Comparison of ENCODE assay signal across 11 mouse cellular contexts in genomic region chr16:18175817-18176541, GRCm38 (mm10). TPM values are rescaled to one million over a fixed set of nuclear protein-coding genes. Genes with fewer than 3 reads are reported as not detected.
A peak's percentile ranks its signal among the peaks of the same experiment; 100 is the strongest.
DNase-seq lines count a peak whose midpoint lies in the region; ATAC-seq and TF ChIP-seq lines count a peak whose summit lies in the region.
"Had no signal": no experiment of that assay in that cellular context is flagged by ENCODE, and none has a peak within 500 bp of the region (broad histone marks: within the 10 kb centered on the region; RNA-seq: fewer than 3 reads in every experiment).

No protein-coding gene starts in this region.

- TF ChIP-seq POLR2A in testis, adult 2 months (IDR thresholded peaks at IDR 0.05; ENCODE audit: control insufficient read depth, low read depth, low read length): 0 out of 2 replicates have a peak, but pooled peaks have one; percentile 14

- H3K9me3 ChIP-seq in forebrain, embryonic 11.5 days (ENCODE audit: control insufficient read depth, low read length): no peaks in the 10 kb centered on the region
- H3K9me3 ChIP-seq in forebrain, embryonic 10.5 days: no peaks in the 10 kb centered on the region
- no peaks in the 10 kb centered on the region for H3K9me3 ChIP-seq in limb, embryonic 15.5 days
- no peaks in the 10 kb centered on the region for H3K9me3 ChIP-seq in stomach, postnatal 0 days (ENCODE audit: control insufficient read depth, low read length)
- no peaks in the 10 kb centered on the region for H3K9me3 ChIP-seq in hindbrain, embryonic 13.5 days
- H3K9me3 ChIP-seq: embryonic facial prominence, embryonic 12.5 days had no signal

- 64% methylated on average over 6 of the region's 6 CpGs for WGBS in forebrain, embryonic 11.5 days
- WGBS in forebrain, embryonic 10.5 days: 65% methylated on average over 6 of the region's 6 CpGs
- 23% methylated on average over 6 of the region's 6 CpGs for WGBS in limb, embryonic 15.5 days
- whole genome bisulfite sequencing in stomach, postnatal 0 days: 30% methylated on average over 6 of the region's 6 CpGs
- WGBS in hindbrain, embryonic 13.5 days: 63% methylated on average over 6 of the region's 6 CpGs

- no peaks in the 10 kb centered on the region for H3K27me3 ChIP-seq in forebrain, embryonic 11.5 days (ENCODE audit: control insufficient read depth, insufficient read depth, low read length)
- H3K27me3 ChIP-seq in forebrain, embryonic 10.5 days (ENCODE audit: poor library complexity, severe bottlenecking): peaks cover 11% of the 10 kb centered on the region; the same call in 1 of the 2 replicates
- H3K27me3 ChIP-seq in testis, adult 2 months (ENCODE audit: control insufficient read depth, insufficient read depth, low read length): no peaks in the 10 kb centered on the region
- peaks cover 13% of the 10 kb centered on the region; the same call in 1 of the 2 replicates for H3K27me3 ChIP-seq in limb, embryonic 15.5 days
- no peaks in the 10 kb centered on the region for H3K27me3 ChIP-seq in stomach, postnatal 0 days (ENCODE audit: control insufficient read depth, insufficient read depth, low read length)
- 0 out of 2 replicates have a peak, but pooled peaks cover 9% of the 10 kb centered on the region for H3K27me3 ChIP-seq in hindbrain, embryonic 13.5 days

- H3K27ac ChIP-seq in forebrain, embryonic 11.5 days (ENCODE audit: low read depth, low read length): no peak overlapping the region
- H3K27ac ChIP-seq in forebrain, embryonic 10.5 days: no peak overlapping the region
- H3K27ac ChIP-seq in testis, adult 2 months (ENCODE audit: control insufficient read depth, insufficient read depth, low read depth, low read length): no peak overlapping the region
- H3K27ac ChIP-seq in limb, embryonic 15.5 days: peak overlapping the region; percentile 52
- H3K27ac ChIP-seq in stomach, postnatal 0 days (replicated peaks): no peak overlapping the region
- no peak overlapping the region for H3K27ac ChIP-seq in hindbrain, embryonic 13.5 days
- H3K27ac ChIP-seq: embryonic facial prominence, embryonic 12.5 days had no signal

- H3K4me3 ChIP-seq in forebrain, embryonic 11.5 days (ENCODE audit: low read depth, low read length): no peak overlapping the region
- no peak overlapping the region for H3K4me3 ChIP-seq in forebrain, embryonic 10.5 days
- H3K4me3 ChIP-seq in testis, adult 2 months (ENCODE audit: control insufficient read depth, low read depth, low read length): no peak overlapping the region
- H3K4me3 ChIP-seq in limb, embryonic 15.5 days: no peak overlapping the region
- no peak overlapping the region for H3K4me3 ChIP-seq in stomach, postnatal 0 days (ENCODE audit: low read depth, low read length)
- no peak overlapping the region for H3K4me3 ChIP-seq in hindbrain, embryonic 13.5 days
- H3K4me3 ChIP-seq: embryonic facial prominence, embryonic 12.5 days had no signal

- no peaks in the 10 kb centered on the region for H3K4me1 ChIP-seq in forebrain, embryonic 11.5 days (replicated peaks; ENCODE audit: control insufficient read depth, insufficient read depth, low read length)
- H3K4me1 ChIP-seq in forebrain, embryonic 10.5 days: peaks cover 26% of the 10 kb centered on the region
- no peaks in the 10 kb centered on the region for H3K4me1 ChIP-seq in testis, adult 2 months (ENCODE audit: control insufficient read depth, insufficient read depth, low read length)
- H3K4me1 ChIP-seq in limb, embryonic 15.5 days: peaks cover 42% of the 10 kb centered on the region
- peaks cover 4% of the 10 kb centered on the region for H3K4me1 ChIP-seq in stomach, postnatal 0 days (replicated peaks; ENCODE audit: control insufficient read depth, insufficient read depth)
- H3K4me1 ChIP-seq in hindbrain, embryonic 13.5 days (replicated peaks): peaks cover 12% of the 10 kb centered on the region

- peak overlapping the region; percentile 3; the same call in 1 of the 2 replicates for H3K9ac ChIP-seq in forebrain, embryonic 11.5 days (ENCODE audit: low read length)
- no peak overlapping the region for H3K9ac ChIP-seq in limb, embryonic 15.5 days
- peak overlapping the region; percentile 18; the same call in 1 of the 2 replicates for H3K9ac ChIP-seq in stomach, postnatal 0 days (ENCODE audit: low read length)
- H3K9ac ChIP-seq in hindbrain, embryonic 13.5 days: no peak overlapping the region
- H3K9ac ChIP-seq: embryonic facial prominence, embryonic 12.5 days; lung, embryonic 14.5 days had no signal

- H3K4me2 ChIP-seq in forebrain, embryonic 11.5 days (ENCODE audit: low read depth, low read length, severe bottlenecking): no peak overlapping the region
- no peak overlapping the region for H3K4me2 ChIP-seq in limb, embryonic 15.5 days
- no peak overlapping the region for H3K4me2 ChIP-seq in stomach, postnatal 0 days (replicated peaks; ENCODE audit: low read depth)
- H3K4me2 ChIP-seq in hindbrain, embryonic 13.5 days: no peak overlapping the region
- H3K4me2 ChIP-seq: embryonic facial prominence, embryonic 12.5 days; lung, embryonic 14.5 days had no signal

- ATAC-seq in forebrain, embryonic 11.5 days (replicated peaks; ENCODE audit: low FRiP score): no peak
- ATAC-seq in limb, embryonic 15.5 days (ENCODE audit: insufficient number of reproducible peaks, low FRiP score, low TSS enrichment, low read depth): no peak
- no peak for ATAC-seq in stomach, postnatal 0 days (ENCODE audit: low FRiP score, low TSS enrichment)
- ATAC-seq in hindbrain, embryonic 13.5 days (ENCODE audit: low FRiP score): no peak

- H3K36me3 ChIP-seq in forebrain, embryonic 11.5 days (ENCODE audit: control insufficient read depth, insufficient read depth, low read length): no peaks in the 10 kb centered on the region
- H3K36me3 ChIP-seq in forebrain, embryonic 10.5 days (replicated peaks): no peaks in the 10 kb centered on the region
- H3K36me3 ChIP-seq in testis, adult 2 months (ENCODE audit: control insufficient read depth, insufficient read depth, low read length): no peaks in the 10 kb centered on the region
- H3K36me3 ChIP-seq in limb, embryonic 15.5 days: no peaks in the 10 kb centered on the region
- H3K36me3 ChIP-seq in stomach, postnatal 0 days (ENCODE audit: control insufficient read depth, insufficient read depth, low read length): no peaks in the 10 kb centered on the region
- no peaks in the 10 kb centered on the region for H3K36me3 ChIP-seq in hindbrain, embryonic 13.5 days
- H3K36me3 ChIP-seq: embryonic facial prominence, embryonic 12.5 days had no signal

- no peak for DNase-seq in forebrain, embryonic 11.5 days (ENCODE audit: low spot score)
- no peak for DNase-seq in forebrain, embryonic 10.5 days (ENCODE audit: extremely low spot score, low spot score)
- no peak for DNase-seq in testis, postnatal 10 days (ENCODE audit: low spot score)
- no peak for DNase-seq in stomach, postnatal 0 days (ENCODE audit: low spot score)
- no peak for DNase-seq in heart, adult 9 months (ENCODE audit: low spot score in 2 of 2)
- DNase-seq: lung, embryonic 14.5 days had no signal

- no peak for TF ChIP-seq EP300 in stomach, postnatal 0 days (optimal IDR thresholded peaks at IDR 0.05)

- TF ChIP-seq CTCF in testis, adult 2 months (IDR thresholded peaks at IDR 0.05; ENCODE audit: control insufficient read depth, insufficient read depth, insufficient replicate concordance, low read depth, low read length): no peak
- no peak for TF ChIP-seq CTCF in stomach, postnatal 0 days (IDR thresholded peaks at IDR 0.05; ENCODE audit: low read depth)

RNA-seq across cellular contexts. Expression of gene Ccdc188, which starts 41.7 kb away (rescaled TPM):
- polyA plus RNA-seq in forebrain, embryonic 11.5 days (2014; fragmentation: Nextera tagmentation; extraction: Ambion mirVana): not detected in 2 replicates
- not detected in 2 replicates for polyA plus RNA-seq in forebrain, embryonic 10.5 days (2016; fragmentation: Nextera tagmentation; extraction: Ambion mirVana)
- polyA plus RNA-seq in testis, adult 2 months (2012; rRNA removed): 103 and 117 TPM in 2 replicates
- polyA plus RNA-seq in limb, embryonic 15.5 days (2015; fragmentation: Nextera tagmentation; extraction: Ambion mirVana): not detected in 2 replicates
- polyA plus RNA-seq in stomach, postnatal 0 days (2015; fragmentation: Nextera tagmentation; extraction: Ambion mirVana): not detected in 2 replicates
- not detected in 2 replicates for polyA plus RNA-seq in hindbrain, embryonic 13.5 days (2015; fragmentation: Nextera tagmentation; extraction: Ambion mirVana)
- polyA plus RNA-seq: brain, embryonic 14.5 days; embryonic facial prominence, embryonic 12.5 days; lung, embryonic 14.5 days had no signal

RNA-seq across cellular contexts. Expression of gene Rtn4r, which starts 48.5 kb away (rescaled TPM):
- 3.2 and 4.0 TPM in 2 replicates for polyA plus RNA-seq in forebrain, embryonic 11.5 days (2014; fragmentation: Nextera tagmentation; extraction: Ambion mirVana)
- polyA plus RNA-seq in forebrain, embryonic 10.5 days (2016; fragmentation: Nextera tagmentation; extraction: Ambion mirVana): 0.87 and 1.2 TPM in 2 replicates
- 0.11 and 0.18 TPM in 2 replicates for polyA plus RNA-seq in testis, adult 2 months (2012; rRNA removed)
- 7.0 and 7.9 TPM in 2 replicates for polyA plus RNA-seq in limb, embryonic 15.5 days (2015; fragmentation: Nextera tagmentation; extraction: Ambion mirVana)
- 1.1 TPM in 2 replicates for polyA plus RNA-seq in stomach, postnatal 0 days (2015; fragmentation: Nextera tagmentation; extraction: Ambion mirVana)
- 14.0 TPM in 2 replicates for polyA plus RNA-seq in hindbrain, embryonic 13.5 days (2015; fragmentation: Nextera tagmentation; extraction: Ambion mirVana)

RNA-seq across cellular contexts. Expression of gene Zdhhc8, which starts 59.0 kb away (rescaled TPM):
- polyA plus RNA-seq in forebrain, embryonic 11.5 days (2014; fragmentation: Nextera tagmentation; extraction: Ambion mirVana): 15.8 and 18.6 TPM in 2 replicates
- 9.7 and 10.5 TPM in 2 replicates for polyA plus RNA-seq in forebrain, embryonic 10.5 days (2016; fragmentation: Nextera tagmentation; extraction: Ambion mirVana)
- 4.3 and 5.5 TPM in 2 replicates for polyA plus RNA-seq in testis, adult 2 months (2012; rRNA removed)
- 20.0 and 23.8 TPM in 2 replicates for polyA plus RNA-seq in limb, embryonic 15.5 days (2015; fragmentation: Nextera tagmentation; extraction: Ambion mirVana)
- polyA plus RNA-seq in stomach, postnatal 0 days (2015; fragmentation: Nextera tagmentation; extraction: Ambion mirVana): 6.8 and 7.8 TPM in 2 replicates
- polyA plus RNA-seq in hindbrain, embryonic 13.5 days (2015; fragmentation: Nextera tagmentation; extraction: Ambion mirVana): 11.9 and 12.2 TPM in 2 replicates

Comparison
In these comparisons a context has a peak if more than half of its experiments do, and no peak if none do; other contexts are left out.
1. H3K9ac ChIP-seq: peak in forebrain, embryonic 11.5 days (single experiment) and stomach, postnatal 0 days (single experiment); none in limb, embryonic 15.5 days (single experiment) and hindbrain, embryonic 13.5 days (single experiment).
2. RNA of gene Ccdc188, which starts 41.7 kb away (polyA plus RNA-seq): 103 to 117 TPM in testis, adult 2 months; not detected in forebrain, embryonic 11.5 days, not detected in forebrain, embryonic 10.5 days, not detected in limb, embryonic 15.5 days, not detected in stomach, postnatal 0 days and not detected in hindbrain, embryonic 13.5 days; every median in the first group is over 10 times any median in the second.